Mouse (Mus musculus): ENCODE data around the gene Zbtb32. TPM values are rescaled to one million over a fixed set of nuclear protein-coding genes. Genes with fewer than 3 reads are reported as not detected.

Zbtb32 gene
- total and polyA plus RNA-seq, 3 experiments = 173 to 183 (median 178) TPM

DNA sequence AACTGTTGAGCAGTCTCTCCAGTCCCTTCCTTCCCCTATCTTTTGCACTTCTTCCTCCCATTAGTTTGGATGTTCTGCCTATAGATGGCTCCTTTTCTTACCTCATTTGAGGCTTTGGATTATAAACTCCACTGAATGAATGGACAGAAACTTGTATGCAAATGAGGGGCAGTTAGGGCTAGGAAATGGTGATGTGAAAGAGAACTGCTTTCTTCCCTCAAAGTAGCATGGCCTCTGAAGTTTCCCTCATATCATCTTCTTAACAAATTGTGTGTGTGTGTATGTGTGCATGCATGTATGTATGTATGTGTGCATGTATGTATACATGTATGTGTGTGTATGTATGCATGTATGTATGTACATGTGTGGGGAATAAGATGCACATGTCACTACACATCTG lies 30.3 kb upstream of the Zbtb32 start:
- peaks cover 19% of the 10 kb centered on the region for H3K79me2 ChIP-seq (replicated peaks; ENCODE audit: control insufficient read depth, extremely low read depth, insufficient read depth, poor library complexity, severe bottlenecking)
- H3K36me3 ChIP-seq (replicated peaks in 1 of 2; ENCODE audit: control insufficient read depth in 1 of 2, insufficient read depth in 1 of 2, low read length in 1 of 2) = peaks cover 0 to 9% of the 10 kb centered on the region in 2 experiments
- H3K27me3 ChIP-seq (replicated peaks) = no peaks in the 10 kb centered on the region
- H3K4me1 ChIP-seq (ENCODE audit: control insufficient read depth in 1 of 2, insufficient read depth in 2 of 2) = peaks cover 14 to 33% of the 10 kb centered on the region in 2 experiments
- peak; percentile 35; the same call in 1 of the 2 replicates for TF ChIP-seq MXI1 (IDR thresholded peaks at IDR 0.05; ENCODE audit: low read depth, low read length)
- TF ChIP-seq SIN3A (IDR thresholded peaks at IDR 0.05; ENCODE audit: low read length) = peak; percentile 76
- no peak for TF ChIP-seq ZKSCAN1 (IDR thresholded peaks at IDR 0.05; ENCODE audit: borderline replicate concordance, low read depth, low read length)
- no peak for TF ChIP-seq MAFK (IDR thresholded peaks at IDR 0.05; ENCODE audit: insufficient replicate concordance, low read length)
- no peak for TF ChIP-seq NRF1 (IDR thresholded peaks at IDR 0.05; ENCODE audit: low read depth, low read length)
- peak in 1 of 2 experiments; percentile 31; a peak in 2 of 4 replicates for TF ChIP-seq CTCF (conservative IDR thresholded peaks at IDR 0.05 in 1 of 2, IDR thresholded peaks at IDR 0.05 in 1 of 2; ENCODE audit: low read depth in 2 of 2, low read length in 2 of 2)
- TF ChIP-seq MEF2A (IDR thresholded peaks at IDR 0.05; ENCODE audit: borderline replicate concordance, low read depth, low read length) = no peak; the same call in 1 of the 2 replicates
- TF ChIP-seq BHLHE40 (IDR thresholded peaks at IDR 0.05; ENCODE audit: low read depth, low read length) = 0 out of 2 replicates have a peak, but pooled peaks have one; percentile 33
- peak; percentile 27 for TF ChIP-seq HCFC1 (IDR thresholded peaks at IDR 0.05; ENCODE audit: low read depth, low read length)
- no peak for TF ChIP-seq ZMIZ1 (IDR thresholded peaks at IDR 0.05; ENCODE audit: low read depth, low read length)
- TF ChIP-seq ELF1 (IDR thresholded peaks at IDR 0.05; ENCODE audit: low read depth, low read length) = 0 out of 2 replicates have a peak, but pooled peaks have one; percentile 19
- peak; percentile 85 for TF ChIP-seq EP300 (IDR thresholded peaks at IDR 0.05; ENCODE audit: low read length)
- TF ChIP-seq TCF12 (IDR thresholded peaks at IDR 0.05; ENCODE audit: low read depth, low read length) = peak; percentile 40; the same call in 1 of the 2 replicates
- no peak for TF ChIP-seq TBP (conservative IDR thresholded peaks at IDR 0.05; ENCODE audit: low read depth, low read length)
- no peak for TF ChIP-seq ZC3H11A (IDR thresholded peaks at IDR 0.05; ENCODE audit: low read depth, low read length)
- no peak for TF ChIP-seq USF1 (IDR thresholded peaks at IDR 0.05; ENCODE audit: low read depth, low read length)
- TF ChIP-seq MAX (IDR thresholded peaks at IDR 0.05; ENCODE audit: low read length) = peak; percentile 56; the same call in 1 of the 2 replicates
- 0 out of 2 replicates have a peak, but pooled peaks have one; percentile 33 for TF ChIP-seq JUND (conservative IDR thresholded peaks at IDR 0.05; ENCODE audit: low read depth, low read length)
- peak; percentile 52; the same call in 1 of the 2 replicates for TF ChIP-seq RCOR1 (conservative IDR thresholded peaks at IDR 0.05; ENCODE audit: low read depth, low read length)
- TF ChIP-seq JUN (IDR thresholded peaks at IDR 0.05; ENCODE audit: insufficient read depth, low read depth, low read length) = peak; percentile 24; the same call in 1 of the 2 replicates
- TF ChIP-seq MYC (IDR thresholded peaks at IDR 0.05; ENCODE audit: low read depth, low read length) = peak; percentile 65; the same call in 1 of the 2 replicates
- peak; percentile 87 for TF ChIP-seq IRF4 (IDR thresholded peaks at IDR 0.05; ENCODE audit: low read depth, low read length)
- 0 out of 2 replicates have a peak, but pooled peaks have one; percentile 22 for TF ChIP-seq CHD2 (IDR thresholded peaks at IDR 0.05; ENCODE audit: low read length)
- no peak for TF ChIP-seq POLR2A (IDR thresholded peaks at IDR 0.05; ENCODE audit: low read depth, low read length)
- H3K4me2 ChIP-seq (ENCODE audit: insufficient read depth, low read depth, poor library complexity, severe bottlenecking) = peak overlapping the region; percentile 5
- peak; percentile 75 for DNase-seq (ENCODE audit: extremely low read depth)
- dilution Hi-C loops (cut with MboI; ENCODE audit: extremely low pct_ligation_motif_present, extremely low pct_unique_long_range_greater_than_20kb, low sequenced_read_pairs) = no loop called here
- peak overlapping the region; percentile 51; the same call in 1 of the 2 replicates for H3K27ac ChIP-seq (ENCODE audit: insufficient read depth, low read depth)
- no peaks in the 10 kb centered on the region for H3K9me3 ChIP-seq (replicated peaks; ENCODE audit: low read length)
- in situ Hi-C loops (cut with MboI; ENCODE audit: low pct_ligation_motif_present, low pct_unique_long_range_greater_than_20kb, low sequenced_read_pairs) = no loop called here
- no peak overlapping the region for H3K4me3 ChIP-seq (replicated peaks in 1 of 3; ENCODE audit: low read depth in 2 of 3, low read length in 2 of 3, poor library complexity in 1 of 3)
- H3K9ac ChIP-seq (ENCODE audit: insufficient read depth, low read depth) = no peak overlapping the region

Data from CH12.LX (cell line).